Mouse (Mus musculus): ENCODE results near the gene Rnf207. TPM values are rescaled to one million over a fixed set of nuclear protein-coding genes. Genes with fewer than 3 reads are reported as not detected.
A peak's percentile ranks its signal among the peaks of the same experiment; 100 is the strongest.

The Rnf207 gene
- polyA plus RNA-seq, 1 experiment from 2014 or later, result 10.6 TPM

DNA sequence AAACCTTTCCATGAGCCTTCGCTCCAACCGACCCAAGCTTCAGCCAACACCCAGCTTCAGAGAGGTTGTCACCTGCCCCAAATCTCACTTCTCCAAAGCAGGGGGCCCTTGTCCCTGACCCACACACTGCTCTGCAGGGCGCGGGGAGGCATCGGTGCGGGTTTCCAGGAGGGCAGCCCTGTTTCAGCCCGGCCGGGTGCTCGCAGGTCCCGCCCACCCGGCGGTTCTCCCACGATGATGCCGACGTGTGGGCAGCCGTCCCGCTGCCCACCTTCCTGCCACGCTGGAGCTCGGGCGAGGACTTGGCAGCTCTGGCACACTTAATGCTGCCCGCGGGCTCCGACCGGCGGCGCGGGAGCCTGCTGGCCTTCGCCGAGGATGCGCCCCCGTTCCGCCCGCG is 36.1 kb downstream of the Rnf207 start:
- H3K4me2 ChIP-seq (ENCODE audit: low read length), result peak overlapping the region; percentile 66
- peaks cover 25% of the 10 kb centered on the region for H3K4me1 ChIP-seq (ENCODE audit: control insufficient read depth, insufficient read depth, low read depth, low read length)
- peak overlapping the region; percentile 42 for H3K4me3 ChIP-seq (ENCODE audit: low read length)
- no peak for ATAC-seq
- peaks cover 4% of the 10 kb centered on the region; the same call in 1 of the 2 replicates for H3K36me3 ChIP-seq (ENCODE audit: control insufficient read depth, insufficient read depth, low read length)
- no peak overlapping the region for H3K27ac ChIP-seq (ENCODE audit: low read depth, low read length)
- H3K9ac ChIP-seq (ENCODE audit: low read depth, low read length), result peak overlapping the region; percentile 56
- H3K27me3 ChIP-seq (replicated peaks; ENCODE audit: control insufficient read depth, insufficient read depth, low read length), result peaks cover 61% of the 10 kb centered on the region
- H3K9me3 ChIP-seq (ENCODE audit: control insufficient read depth, low read length), result no peaks in the 10 kb centered on the region
- 17% methylated on average over 34 of the region's 34 CpGs for WGBS

DNA sequence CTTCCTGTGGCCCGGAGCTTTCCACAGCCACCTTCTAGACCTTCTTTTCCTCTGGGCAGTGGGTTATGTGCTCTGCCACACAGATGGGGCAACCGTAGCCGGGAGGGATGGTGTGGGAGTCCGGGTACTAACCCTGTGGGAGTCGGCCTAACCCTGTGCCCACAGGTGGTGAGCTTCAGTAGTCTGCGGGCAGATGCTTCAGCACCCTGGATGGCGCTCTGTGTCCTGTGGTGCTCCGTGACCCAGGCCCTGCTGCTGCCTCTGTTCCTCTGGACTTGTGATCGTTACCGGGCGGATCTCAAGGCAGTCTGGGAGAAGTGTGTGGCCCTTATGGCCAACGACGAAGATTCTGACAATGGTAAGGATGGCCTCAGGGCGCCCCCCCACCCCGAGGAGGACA is 37.2 kb downstream of the Rnf207 start:
- ATAC-seq, result no peak
- Histone ChIP-seq H3K27ac (ENCODE audit: low read depth, low read length) (no peak overlapping the region), H3K4me3 (ENCODE audit: low read length) (no peak overlapping the region), H3K4me2 (ENCODE audit: low read length) (no peak overlapping the region), H3K36me3 (ENCODE audit: control insufficient read depth, insufficient read depth, low read length) (peaks cover 4% of the 10 kb centered on the region; the same call in 1 of the 2 replicates), H3K4me1 (ENCODE audit: control insufficient read depth, insufficient read depth, low read depth, low read length) (peaks cover 17% of the 10 kb centered on the region), H3K9ac (ENCODE audit: low read depth, low read length) (no peak overlapping the region), H3K27me3 (replicated peaks; ENCODE audit: control insufficient read depth, insufficient read depth, low read length) (peaks cover 54% of the 10 kb centered on the region), H3K9me3 (ENCODE audit: control insufficient read depth, low read length) (no peaks in the 10 kb centered on the region)
- 63% methylated on average over 15 of the region's 15 CpGs for WGBS

DNA sequence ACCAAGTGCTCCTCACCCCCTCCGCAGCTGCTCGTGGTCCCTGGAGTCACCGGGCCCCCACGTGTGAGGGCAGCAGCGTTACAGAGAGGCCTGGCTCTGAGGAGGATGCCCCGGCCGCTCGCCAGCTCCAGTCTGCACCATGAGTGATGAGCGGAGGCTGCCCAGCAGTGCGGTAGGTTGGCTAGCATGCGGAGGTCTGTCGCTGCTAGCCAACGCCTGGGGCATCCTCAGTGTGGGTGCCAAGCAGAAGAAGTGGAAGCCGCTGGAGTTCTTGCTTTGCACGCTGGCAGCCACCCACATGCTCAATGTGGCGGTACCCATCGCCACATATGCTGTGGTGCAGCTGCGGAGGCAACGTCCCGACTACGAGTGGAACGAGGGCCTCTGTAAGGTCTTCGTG is 39.8 kb downstream of the Rnf207 start:
- peak; percentile 48 for ATAC-seq
- H3K27me3 ChIP-seq (replicated peaks; ENCODE audit: control insufficient read depth, insufficient read depth, low read length), result peaks cover 42% of the 10 kb centered on the region

DNA sequence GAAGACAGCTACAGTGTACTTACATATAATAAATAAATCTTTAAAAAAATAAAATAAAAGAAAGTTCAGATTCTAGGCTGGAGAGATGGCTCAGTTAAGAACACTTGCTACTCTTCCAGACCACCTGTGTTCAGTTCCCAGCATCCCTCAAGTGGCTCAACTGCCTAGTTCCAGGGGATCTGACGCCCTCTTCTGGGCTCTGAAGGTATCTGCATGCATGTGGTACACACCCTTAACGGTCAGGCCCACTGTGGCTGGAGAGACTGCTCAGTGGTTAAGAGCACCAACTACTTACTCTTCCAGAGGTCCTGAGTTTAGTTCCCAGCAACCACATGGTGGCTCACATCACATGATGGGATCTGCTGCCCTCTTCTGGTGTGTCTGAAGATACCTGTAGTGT is 40.9 kb downstream of the Rnf207 start:
- Histone ChIP-seq H3K4me3 (ENCODE audit: low read length) (no peak overlapping the region), H3K36me3 (ENCODE audit: control insufficient read depth, insufficient read depth, low read length) (peaks cover 4% of the 10 kb centered on the region; the same call in 1 of the 2 replicates), H3K27me3 (replicated peaks; ENCODE audit: control insufficient read depth, insufficient read depth, low read length) (peaks cover 34% of the 10 kb centered on the region), H3K4me1 (ENCODE audit: control insufficient read depth, insufficient read depth, low read depth, low read length) (peaks cover 26% of the 10 kb centered on the region), H3K9me3 (ENCODE audit: control insufficient read depth, low read length) (no peaks in the 10 kb centered on the region), H3K27ac (ENCODE audit: low read depth, low read length) (no peak overlapping the region), H3K9ac (ENCODE audit: low read depth, low read length) (no peak overlapping the region), H3K4me2 (ENCODE audit: low read length) (no peak overlapping the region)
- WGBS, result 74% methylated on average over 2 of the region's 2 CpGs
- no peak for ATAC-seq

More for the DNA sequence above, 39.8 kb downstream of the Rnf207 start:
- Histone ChIP-seq H3K36me3 (ENCODE audit: control insufficient read depth, insufficient read depth, low read length) (peaks cover 4% of the 10 kb centered on the region; the same call in 1 of the 2 replicates), H3K9ac (ENCODE audit: low read depth, low read length) (no peak overlapping the region), H3K9me3 (ENCODE audit: control insufficient read depth, low read length) (no peaks in the 10 kb centered on the region), H3K27ac (ENCODE audit: low read depth, low read length) (no peak overlapping the region), H3K4me3 (ENCODE audit: low read length) (no peak overlapping the region), H3K4me1 (ENCODE audit: control insufficient read depth, insufficient read depth, low read depth, low read length) (peaks cover 23% of the 10 kb centered on the region), H3K4me2 (ENCODE audit: low read length) (no peak overlapping the region)
- 65% methylated on average over 22 of the region's 23 CpGs for WGBS

DNA sequence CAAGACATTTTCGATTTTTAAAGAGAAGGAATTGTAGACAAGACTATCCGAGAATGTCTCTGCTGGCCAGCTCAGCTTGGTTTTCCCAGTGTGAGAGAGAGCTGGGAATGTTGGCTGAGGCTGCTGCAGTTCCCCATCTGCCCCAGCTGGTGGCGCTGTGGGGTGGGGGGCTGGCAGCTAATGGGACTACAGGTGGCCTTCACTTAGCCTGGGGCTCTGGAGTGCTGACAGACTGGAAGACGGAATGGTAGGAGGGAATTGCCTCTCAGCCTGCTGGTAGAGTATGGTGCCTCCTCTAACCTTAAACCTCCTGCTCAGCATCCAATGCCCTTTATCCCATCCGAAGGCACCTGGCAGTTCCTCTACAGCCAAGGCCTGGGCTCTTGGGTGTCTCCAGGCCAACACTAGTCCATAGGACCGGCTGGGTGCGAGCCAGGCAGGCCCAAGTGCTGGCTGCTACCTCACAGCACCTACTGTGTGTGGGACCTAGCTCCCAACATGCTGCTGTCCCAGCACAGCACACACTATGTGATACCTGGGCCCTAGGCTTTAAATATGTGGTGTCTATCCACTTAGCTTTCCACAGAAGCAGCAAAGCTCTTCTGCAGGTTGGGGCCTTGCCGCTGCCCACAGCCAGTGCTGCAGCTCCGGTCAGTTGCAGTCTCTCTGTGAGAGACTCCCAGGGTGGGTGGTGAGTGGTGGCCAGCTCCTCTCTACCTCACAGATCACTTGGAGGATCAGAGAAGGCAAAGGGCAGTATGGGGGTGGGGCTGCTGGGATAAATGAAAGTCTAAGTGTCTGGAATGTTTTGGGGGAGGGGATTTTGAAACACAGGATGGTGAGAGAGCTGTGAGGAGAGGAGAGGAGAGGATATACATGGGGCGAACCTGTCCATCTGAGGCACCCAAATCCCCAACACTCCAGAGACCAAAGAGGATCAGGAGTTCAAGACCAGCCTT is 42.1 kb downstream of the Rnf207 start:
- Histone ChIP-seq H3K36me3 (ENCODE audit: control insufficient read depth, insufficient read depth, low read length) (peaks cover 7% of the 10 kb centered on the region), H3K9me3 (ENCODE audit: control insufficient read depth, low read length) (no peaks in the 10 kb centered on the region), H3K27me3 (replicated peaks; ENCODE audit: control insufficient read depth, insufficient read depth, low read length) (peaks cover 28% of the 10 kb centered on the region), H3K27ac (ENCODE audit: low read depth, low read length) (no peak overlapping the region), H3K4me1 (ENCODE audit: control insufficient read depth, insufficient read depth, low read depth, low read length) (peaks cover 27% of the 10 kb centered on the region), H3K4me2 (ENCODE audit: low read length) (no peak overlapping the region), H3K9ac (ENCODE audit: low read depth, low read length) (no peak overlapping the region), H3K4me3 (ENCODE audit: low read length) (no peak overlapping the region)
- ATAC-seq, result no peak
- WGBS, result 48% methylated on average over 10 of the region's 10 CpGs

DNA sequence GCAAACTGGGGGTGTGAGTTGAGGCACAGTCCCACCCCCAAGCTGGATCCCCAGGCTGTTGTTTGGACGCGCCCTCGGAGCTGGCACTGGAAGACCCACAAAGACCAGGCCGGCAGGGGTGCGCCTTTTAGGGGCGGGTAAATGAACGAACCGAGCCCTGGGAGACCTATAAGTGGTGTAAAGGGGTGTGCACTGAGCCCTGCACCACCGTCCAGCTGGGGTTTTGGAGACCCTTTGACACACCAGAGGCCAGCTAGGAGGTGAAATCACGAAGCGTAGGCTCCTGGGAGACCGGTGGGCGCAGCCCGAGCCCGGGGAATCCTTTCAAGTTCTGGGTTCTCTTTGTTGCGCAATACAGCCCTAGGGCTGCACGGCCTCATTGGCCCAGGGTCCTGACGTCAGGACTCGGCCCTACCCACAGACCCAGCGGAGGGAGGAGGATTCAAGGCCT is 44.1 kb downstream of the Rnf207 start:
- peak overlapping the region; percentile 66 for H3K4me3 ChIP-seq (ENCODE audit: low read length)
- H3K4me2 ChIP-seq (ENCODE audit: low read length), result peak overlapping the region; percentile 92
- H3K27me3 ChIP-seq (replicated peaks; ENCODE audit: control insufficient read depth, insufficient read depth, low read length), result peaks cover 8% of the 10 kb centered on the region
- 2% methylated on average over 20 of the region's 20 CpGs for WGBS
- peak overlapping the region; percentile 82 for H3K9ac ChIP-seq (ENCODE audit: low read depth, low read length)
- no peaks in the 10 kb centered on the region for H3K9me3 ChIP-seq (ENCODE audit: control insufficient read depth, low read length)
- peaks cover 27% of the 10 kb centered on the region for H3K4me1 ChIP-seq (ENCODE audit: control insufficient read depth, insufficient read depth, low read depth, low read length)
- H3K36me3 ChIP-seq (ENCODE audit: control insufficient read depth, insufficient read depth, low read length), result peaks cover 7% of the 10 kb centered on the region
- H3K27ac ChIP-seq (ENCODE audit: low read depth, low read length), result peak overlapping the region; percentile 73; the same call in 1 of the 2 replicates
- peak; percentile 43 for ATAC-seq

DNA sequence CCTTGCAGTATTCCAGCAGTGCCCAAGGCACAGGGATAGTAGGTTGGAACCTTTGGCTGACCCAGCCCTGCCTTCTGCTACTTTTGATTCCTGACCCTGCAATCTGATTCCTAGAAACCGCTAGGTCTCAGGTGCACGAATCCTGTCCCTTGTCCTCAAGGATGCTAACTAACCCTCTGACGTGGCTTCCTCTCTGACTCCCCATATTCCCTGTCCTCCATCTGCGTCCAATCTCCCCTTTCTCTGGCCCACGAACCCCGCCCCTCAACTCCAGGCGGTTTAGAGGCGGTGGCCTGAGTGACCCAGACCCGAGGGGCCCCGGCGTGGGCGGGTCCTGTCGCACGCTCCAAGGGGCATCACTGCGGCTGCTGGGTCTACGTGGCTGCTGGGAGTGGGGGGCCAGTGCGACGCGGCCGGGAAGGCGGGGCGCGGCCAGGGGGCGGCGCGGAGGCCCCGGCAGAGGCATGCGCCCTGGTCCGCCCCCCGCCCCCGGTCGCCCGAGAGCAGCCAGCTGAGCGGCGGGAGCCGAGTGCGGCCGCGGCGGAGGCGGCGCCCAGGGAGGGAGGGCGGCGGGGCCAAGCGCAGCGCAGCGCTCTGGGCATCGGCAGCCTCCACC is 45.1 kb downstream of the Rnf207 start, which contains the start of gene Gpr153:
TSS of gene Gpr153 (plus strand) at position 612 of the 616 bp plus-strand sequence.
- peak within 1 kb of the TSS; percentile 73 for H3K27ac ChIP-seq (ENCODE audit: low read depth, low read length)
- H3K9ac ChIP-seq (ENCODE audit: low read depth, low read length), result peak within 1 kb of the TSS; percentile 82
- no peaks in the 10 kb centered on the region for H3K9me3 ChIP-seq (ENCODE audit: control insufficient read depth, low read length)
- peak within 1 kb of the TSS; percentile 66 for H3K4me3 ChIP-seq (ENCODE audit: low read length)
- H3K36me3 ChIP-seq (ENCODE audit: control insufficient read depth, insufficient read depth, low read length), result peaks cover 6% of the 10 kb centered on the region
- H3K27me3 ChIP-seq (replicated peaks; ENCODE audit: control insufficient read depth, insufficient read depth, low read length), result peaks cover 6% of the 10 kb centered on the region
- H3K4me2 ChIP-seq (ENCODE audit: low read length), result peak within 1 kb of the TSS; percentile 92
- H3K4me1 ChIP-seq (ENCODE audit: control insufficient read depth, insufficient read depth, low read depth, low read length), result peaks cover 27% of the 10 kb centered on the region
- peak; percentile 84 for ATAC-seq
- under 1% methylated on average over 21 of the region's 48 CpGs for WGBS

DNA sequence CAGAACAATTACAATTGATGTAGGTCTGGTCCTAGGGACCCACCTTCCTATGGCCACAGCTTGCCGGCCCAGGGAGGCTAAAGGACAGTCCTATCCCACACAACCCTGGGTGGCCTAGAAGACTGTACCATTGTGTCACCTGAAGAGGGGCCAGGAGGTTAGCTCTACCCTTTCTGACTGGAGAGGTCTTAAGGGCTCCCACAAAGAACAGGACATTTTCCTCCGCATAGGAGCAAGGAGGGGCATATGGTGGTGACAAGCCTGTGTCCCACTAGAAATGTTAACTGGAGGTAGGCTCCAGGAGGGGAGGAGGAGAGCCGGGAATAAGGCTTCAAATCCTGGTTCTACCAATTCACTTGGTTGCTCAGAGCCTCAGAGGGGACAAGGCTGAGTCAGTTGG is 45.6 kb downstream of the Rnf207 start:
- ATAC-seq, result no peak
- Histone ChIP-seq H3K4me1 (ENCODE audit: control insufficient read depth, insufficient read depth, low read depth, low read length) (peaks cover 27% of the 10 kb centered on the region), H3K9me3 (ENCODE audit: control insufficient read depth, low read length) (no peaks in the 10 kb centered on the region), H3K27ac (ENCODE audit: low read depth, low read length) (peak overlapping the region; percentile 73), H3K9ac (ENCODE audit: low read depth, low read length) (peak overlapping the region; percentile 82), H3K4me3 (ENCODE audit: low read length) (no peak overlapping the region), H3K4me2 (ENCODE audit: low read length) (peak overlapping the region; percentile 92), H3K36me3 (ENCODE audit: control insufficient read depth, insufficient read depth, low read length) (peaks cover 6% of the 10 kb centered on the region), H3K27me3 (replicated peaks; ENCODE audit: control insufficient read depth, insufficient read depth, low read length) (peaks cover 6% of the 10 kb centered on the region; the same call in 1 of the 2 replicates)
- 24% methylated on average over 3 of the region's 3 CpGs for WGBS
